Mouse (Mus musculus) liver, postnatal 0 days (tissue): ENCODE results near the gene Helt.

Source experiments
- CTCF ChIP-seq: sonication (generic); IDR thresholded peaks from 2 replicates; pipeline ENCODE4 v1.5.1; 2016; ENCODE audit warnings: antibody characterized with exemption, low read depth
- EP300 ChIP-seq: IDR thresholded peaks from 2 replicates; pipeline ENCODE4 v1.6.1; 2016; ENCODE audit warnings: antibody characterized with exemption, low read depth, mild to moderate bottlenecking

DNA sequence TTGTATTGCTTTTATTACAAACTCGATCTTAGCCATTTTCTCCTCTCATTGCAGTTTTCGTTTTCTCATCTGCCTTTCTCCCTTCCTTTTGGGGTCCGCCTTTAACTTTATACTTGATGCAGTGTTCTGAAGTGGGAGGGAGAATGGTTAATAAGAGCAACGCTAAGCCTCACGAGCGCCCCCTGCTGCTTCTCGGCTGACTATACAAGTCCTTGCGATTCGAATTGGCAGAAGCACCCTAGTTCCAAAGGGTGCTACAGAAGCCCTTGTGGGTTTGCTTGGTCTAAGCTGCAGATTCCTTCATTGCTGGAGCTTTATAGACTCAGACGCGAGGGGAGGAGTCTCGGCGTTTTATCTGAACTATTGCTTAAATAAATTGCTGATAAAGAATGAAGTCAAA lies 12.9 kb downstream of the Helt start:
- TF ChIP-seq EP300: no peak
- TF ChIP-seq CTCF: peak; percentile 83
